Mouse (Mus musculus): ENCODE measurements around the gene Dap.

The Dap gene

DNA sequence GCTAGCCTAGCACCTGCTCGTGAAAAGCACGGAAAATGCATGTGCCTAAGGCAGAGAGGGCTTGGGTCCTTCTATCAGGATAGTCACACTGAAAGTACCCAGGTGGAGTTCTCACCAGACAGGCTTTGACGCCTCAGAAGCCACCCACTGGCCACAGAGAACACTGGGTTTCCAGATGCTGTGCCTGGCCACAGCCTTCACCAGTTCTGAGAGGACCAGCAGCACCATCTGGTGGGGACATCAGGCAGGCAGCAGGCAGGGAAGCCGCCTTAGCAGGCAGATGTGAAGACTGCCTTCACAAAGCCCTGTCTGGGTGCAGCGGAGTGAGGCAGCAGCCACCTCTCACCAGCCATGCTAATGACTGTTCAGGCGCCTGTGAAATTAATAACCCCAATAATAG lies 40.7 kb downstream of the Dap start:
- DNase-seq (ENCODE audit: low spot score in 2 of 2), result peak in 1 of 2 experiments; percentile 59

GRCm38 (mm10) chr15:31265404-31265803 lies 41.3 kb downstream of the Dap start:
- DNase-seq (ENCODE audit: low spot score in 2 of 2), result no peak

- DNase-seq (ENCODE audit: low spot score in 2 of 2), result no peak
Observed at GRCm38 (mm10) chr15:31265845-31266244, 41.7 kb downstream of the Dap start.

DNA sequence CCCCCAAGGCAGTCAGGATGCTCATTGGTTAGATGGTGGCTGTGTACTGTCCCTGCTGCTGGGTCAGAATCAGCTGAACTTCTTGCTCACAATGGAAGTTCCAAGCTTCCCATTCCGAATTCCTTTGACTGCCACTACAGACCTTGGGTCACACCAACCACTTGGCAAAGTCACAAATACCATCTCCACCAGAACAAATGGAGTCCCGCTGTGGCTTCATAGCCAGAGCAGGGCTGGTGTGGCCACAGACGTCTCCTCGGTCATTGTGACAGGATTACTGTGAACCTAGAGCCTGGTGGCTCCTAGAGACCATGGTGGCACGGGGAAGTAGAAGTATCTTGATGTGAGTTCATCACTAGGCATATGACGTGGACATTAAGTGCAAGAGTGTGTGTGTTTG lies 44.0 kb downstream of the Dap start:
- no peak for DNase-seq (ENCODE audit: low spot score in 2 of 2)

DNA sequence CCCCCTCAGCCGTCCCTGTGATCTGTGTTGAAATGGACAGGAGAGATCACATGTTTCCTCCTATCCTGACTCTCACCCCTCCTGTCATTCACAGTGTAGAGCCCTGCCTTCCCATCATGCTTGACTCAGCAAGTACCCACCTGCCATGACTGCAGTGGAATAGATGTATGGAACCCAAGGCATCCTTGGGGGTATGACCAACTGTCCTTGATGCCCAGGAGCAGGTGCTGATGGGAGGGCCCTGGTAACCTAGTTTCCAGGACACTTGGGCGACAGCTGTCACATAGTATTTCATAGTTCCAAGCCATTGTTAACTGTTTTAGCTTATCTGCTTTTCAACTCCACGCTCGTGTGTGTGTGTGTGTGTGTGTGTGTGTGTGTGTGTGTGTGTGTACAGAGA lies 45.4 kb downstream of the Dap start:
- no peak for DNase-seq (ENCODE audit: low spot score in 2 of 2)

DNA sequence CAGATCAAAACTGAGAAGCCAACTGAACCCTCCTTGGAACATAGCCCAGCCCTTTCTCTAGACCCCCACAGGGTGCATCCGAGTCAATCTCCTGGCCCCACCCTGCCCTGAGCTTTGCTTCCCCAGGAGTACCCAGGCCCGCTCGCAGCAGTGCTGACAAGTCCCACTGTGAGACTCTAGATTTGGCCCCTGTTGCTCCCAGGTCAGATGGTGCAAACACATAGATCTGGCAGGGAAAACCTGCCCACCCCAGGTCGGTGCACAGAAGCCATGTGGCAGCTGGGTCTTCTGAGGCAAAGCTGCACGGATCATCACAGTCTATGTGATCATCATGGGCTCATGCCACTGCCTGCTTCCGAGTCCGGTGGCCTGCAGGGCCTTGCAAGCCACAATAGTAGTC lies 48.6 kb downstream of the Dap start:
- DNase-seq (ENCODE audit: low spot score in 2 of 2), result no peak

DNA sequence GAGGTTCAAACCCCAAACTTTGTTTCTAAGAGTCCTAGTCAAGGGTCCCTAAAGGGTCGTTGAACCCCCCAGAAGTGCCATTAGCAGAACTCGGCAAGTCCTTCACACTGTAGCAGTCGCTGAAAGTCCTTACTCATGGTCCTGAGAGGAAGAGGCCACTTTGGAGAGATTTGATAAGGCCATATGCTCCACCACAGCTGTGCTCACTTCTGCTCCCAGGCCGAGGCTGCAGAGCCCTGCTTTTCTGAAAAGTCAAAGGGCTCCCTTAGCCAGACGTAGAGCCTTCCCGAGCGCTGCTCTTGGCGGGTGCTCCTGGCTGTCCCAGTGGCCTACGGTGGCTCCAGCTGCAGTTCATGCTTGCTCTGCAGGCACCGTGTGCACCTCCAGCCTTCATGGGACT lies 49.4 kb downstream of the Dap start:
- no peak for DNase-seq (ENCODE audit: low spot score in 2 of 2)

DNA sequence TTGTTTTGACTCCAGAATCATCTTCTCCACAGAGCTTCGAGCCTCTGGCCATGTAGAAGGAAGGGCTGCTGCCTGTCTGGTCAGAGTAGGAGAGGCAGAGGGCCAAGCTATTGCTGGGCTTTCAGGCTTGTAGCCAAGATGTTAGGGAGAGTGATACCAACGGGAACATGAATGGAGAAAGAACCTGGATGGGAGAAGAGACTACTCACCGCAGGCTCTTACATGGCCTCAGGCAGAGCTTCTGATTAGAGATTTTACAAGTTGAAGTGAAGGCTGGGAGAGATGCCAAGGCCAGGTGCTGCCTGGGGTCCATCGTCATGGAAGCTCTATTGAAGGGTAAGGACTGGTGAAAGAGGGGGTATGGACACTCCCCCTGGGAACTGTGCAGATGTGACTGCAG lies 54.0 kb downstream of the Dap start:
- DNase-seq (ENCODE audit: low spot score in 2 of 2), result no peak

- DNase-seq (ENCODE audit: low spot score in 2 of 2), result no peak
Observed at GRCm38 (mm10) chr15:31279120-31279519, 55.0 kb downstream of the Dap start.

DNA sequence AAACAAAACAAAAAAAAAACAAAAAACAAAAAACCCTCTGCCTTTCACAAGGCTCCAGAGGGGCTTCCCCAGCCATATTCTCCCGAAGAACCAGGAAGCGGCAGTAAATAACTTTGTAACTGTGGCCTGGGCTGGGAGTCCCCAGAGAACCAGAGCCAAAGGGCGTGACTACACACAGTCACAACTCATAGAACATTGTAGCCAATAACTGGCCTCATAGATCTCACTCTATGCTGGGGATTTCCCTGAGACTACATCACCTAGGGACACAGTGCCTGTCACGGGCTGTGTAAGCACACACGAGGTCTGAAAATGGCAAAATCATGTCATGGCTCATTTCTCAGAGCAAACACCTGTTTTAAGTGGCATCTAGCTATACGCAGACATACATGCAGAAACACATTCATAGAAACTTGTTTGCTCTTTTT lies 55.5 kb downstream of the Dap start:
- no peak for DNase-seq (ENCODE audit: low spot score in 2 of 2)

GRCm38 (mm10) chr15:31280059-31280458 lies 55.9 kb downstream of the Dap start:
- no peak for DNase-seq (ENCODE audit: low spot score in 2 of 2)

DNA sequence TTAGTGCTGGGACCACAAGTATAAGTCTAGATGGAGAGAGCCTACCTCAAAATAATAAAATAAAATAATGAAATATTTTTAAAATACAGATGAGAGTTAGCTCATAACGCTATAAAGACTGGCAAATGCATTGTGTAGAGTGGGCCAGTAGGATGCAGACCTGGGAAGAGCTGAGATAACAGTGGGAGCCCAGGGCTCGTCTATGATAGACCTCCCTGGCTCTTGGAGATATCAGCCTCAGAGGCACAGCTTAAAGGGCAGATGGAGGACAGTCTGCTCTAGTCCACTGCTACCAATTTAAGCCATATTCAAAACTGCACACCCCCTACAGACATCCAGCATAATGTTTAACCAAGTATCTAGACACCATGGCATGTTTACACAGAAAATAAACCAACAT lies 56.6 kb downstream of the Dap start:
- DNase-seq (ENCODE audit: low spot score in 2 of 2), result no peak

GRCm38 (mm10) chr15:31281830-31282229 lies 57.7 kb downstream of the Dap start:
- no peak for DNase-seq (ENCODE audit: low spot score in 2 of 2)

DNA sequence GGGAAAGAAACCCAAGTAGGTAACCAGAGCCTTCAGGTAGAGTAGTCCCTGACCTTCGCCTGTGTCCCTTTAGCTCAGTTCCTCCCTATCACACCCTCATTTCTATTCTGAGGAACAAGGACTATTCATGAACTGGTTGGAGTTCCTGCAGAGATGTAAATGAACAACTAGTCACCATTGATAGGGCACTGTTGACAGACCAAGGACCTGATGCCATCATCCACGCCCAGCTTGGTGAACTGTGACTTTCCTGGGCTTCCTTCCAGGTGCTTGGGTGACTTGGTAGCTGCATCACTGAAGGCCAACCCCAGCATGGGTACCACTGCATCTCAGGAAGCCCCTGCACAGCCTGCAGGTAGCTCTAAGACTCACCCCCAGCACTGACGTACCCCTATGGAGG lies 58.2 kb downstream of the Dap start:
- no peak for DNase-seq (ENCODE audit: low spot score in 2 of 2)

DNA sequence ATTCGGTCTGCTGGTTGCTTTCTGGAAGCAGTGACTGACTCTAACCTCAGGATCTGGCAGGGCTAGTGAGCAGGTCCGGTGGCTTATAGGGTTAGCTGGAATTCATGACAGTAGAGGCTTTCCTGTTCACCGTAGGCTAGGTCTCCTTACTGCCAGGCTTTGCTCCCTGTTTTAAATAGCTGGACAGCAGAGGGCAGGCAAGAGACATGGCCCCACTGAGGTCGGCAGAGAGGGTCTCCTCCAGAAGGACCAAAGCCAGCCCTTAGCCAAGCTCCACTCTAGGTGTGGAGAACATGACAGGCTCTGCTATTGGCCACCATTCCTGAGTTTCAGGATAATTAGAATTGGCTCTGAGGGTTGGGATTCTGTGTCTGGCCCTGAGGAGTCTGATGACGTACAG lies 60.0 kb downstream of the Dap start:
- no peak for DNase-seq (ENCODE audit: low spot score in 2 of 2)

- DNase-seq (ENCODE audit: low spot score in 2 of 2), result no peak
Observed at GRCm38 (mm10) chr15:31284922-31285631, 61.0 kb downstream of the Dap start.

DNA sequence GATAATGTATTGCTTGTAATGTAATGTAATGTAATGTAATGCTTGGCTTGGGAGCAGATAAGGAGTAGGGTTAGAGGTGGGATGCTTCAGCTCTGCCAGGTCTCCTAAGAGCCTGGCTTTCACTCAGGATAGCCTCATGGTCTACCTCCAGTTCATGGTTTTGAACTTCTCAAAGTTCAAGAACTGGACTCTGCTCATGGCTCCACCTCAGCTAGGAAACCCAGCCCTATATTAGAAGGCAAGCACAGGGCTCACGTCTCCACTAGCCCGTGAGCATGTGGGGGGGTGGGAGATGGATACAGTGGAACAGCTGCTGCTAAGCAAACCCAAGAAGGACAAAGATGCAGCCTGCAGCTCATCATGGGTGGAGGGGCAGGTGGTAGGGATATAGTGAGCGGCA lies 61.6 kb downstream of the Dap start:
- no peak for DNase-seq (ENCODE audit: low spot score in 2 of 2)

DNA sequence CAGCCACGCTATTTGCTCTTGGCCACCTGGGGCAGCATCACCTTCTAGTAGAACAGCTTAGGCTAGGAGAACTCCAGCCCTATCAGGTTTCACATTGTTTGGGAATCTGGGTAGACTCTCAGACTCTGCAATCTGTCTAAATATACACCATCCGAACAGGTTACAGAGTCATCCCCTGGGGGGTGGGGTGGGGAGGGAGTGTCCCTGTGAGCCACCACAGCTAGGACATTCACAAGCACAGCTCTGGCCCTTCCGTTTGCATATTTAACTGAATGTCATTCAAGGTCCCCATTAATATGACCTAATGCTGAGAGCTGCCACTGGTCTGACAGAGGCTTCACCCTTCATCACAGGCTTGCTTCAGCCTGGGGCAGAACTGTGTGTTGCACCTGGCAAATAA lies 68.5 kb downstream of the Dap start:
- peak in 1 of 2 experiments; percentile 20 for DNase-seq (ENCODE audit: low spot score in 2 of 2)

DNA sequence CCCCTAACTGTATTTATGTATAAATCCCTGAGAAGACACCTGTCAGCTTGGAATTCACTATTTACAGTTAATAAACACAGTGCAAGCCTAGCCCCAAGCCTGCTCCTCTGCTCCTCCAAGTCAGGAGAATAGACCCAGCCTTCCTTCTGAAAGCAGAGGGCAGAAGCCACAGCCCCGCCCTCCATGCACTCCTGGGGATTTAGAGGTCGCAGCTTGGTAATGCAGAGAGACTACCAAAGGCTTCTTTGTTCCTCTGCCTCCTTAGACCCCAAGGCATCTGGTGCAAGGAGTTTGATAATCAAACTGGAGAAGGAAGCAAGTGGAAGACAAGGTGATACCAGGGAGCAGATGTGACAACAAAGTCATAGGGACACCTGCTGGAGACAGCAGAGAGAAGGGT lies 70.2 kb downstream of the Dap start:
- DNase-seq (ENCODE audit: low spot score in 2 of 2), result no peak

DNA sequence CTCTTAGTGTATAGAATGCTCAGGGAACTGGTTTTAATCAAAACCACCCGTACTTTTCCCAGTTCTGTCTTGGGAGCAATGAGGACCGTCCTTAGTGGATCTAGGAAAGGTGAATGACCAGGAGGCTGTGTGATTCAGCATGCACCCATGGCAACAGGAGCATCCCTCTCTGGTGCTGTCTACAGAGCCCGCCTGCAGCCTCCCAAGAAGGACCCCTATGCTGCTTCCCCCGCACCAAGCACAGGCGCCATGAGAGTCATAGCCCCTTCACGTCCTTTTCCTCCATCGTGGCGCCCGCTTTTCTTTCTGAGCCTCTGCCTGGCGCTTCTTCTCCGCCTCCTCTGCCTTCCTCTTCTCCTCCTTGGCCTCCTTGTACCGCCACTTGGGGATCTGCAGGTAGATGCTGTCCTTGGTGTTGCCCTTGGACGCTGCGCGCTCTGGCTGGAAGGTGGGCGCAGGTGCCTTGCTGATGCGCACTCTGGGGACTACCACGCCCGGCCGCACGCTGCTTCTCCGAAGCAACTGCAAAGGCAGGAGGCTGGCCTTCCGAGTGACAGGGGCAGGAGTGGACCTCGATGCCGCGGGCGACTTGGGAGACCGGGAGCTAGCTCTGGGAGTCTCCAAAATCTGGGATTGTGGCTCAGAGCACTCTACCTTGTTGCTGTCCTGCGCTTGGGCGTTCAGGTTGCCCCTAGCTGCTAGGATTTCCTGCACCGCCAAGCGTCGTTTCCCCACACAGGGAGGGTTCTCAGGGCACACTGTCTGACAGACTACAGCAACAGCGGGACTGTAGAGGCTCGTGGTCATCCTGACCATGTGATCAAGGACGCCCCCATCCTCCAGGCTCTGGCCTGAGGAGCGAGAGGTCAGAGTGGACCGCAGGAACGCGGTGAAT lies 73.0 kb downstream of the Dap start:
- no peak for DNase-seq (ENCODE audit: low spot score in 2 of 2)

DNA sequence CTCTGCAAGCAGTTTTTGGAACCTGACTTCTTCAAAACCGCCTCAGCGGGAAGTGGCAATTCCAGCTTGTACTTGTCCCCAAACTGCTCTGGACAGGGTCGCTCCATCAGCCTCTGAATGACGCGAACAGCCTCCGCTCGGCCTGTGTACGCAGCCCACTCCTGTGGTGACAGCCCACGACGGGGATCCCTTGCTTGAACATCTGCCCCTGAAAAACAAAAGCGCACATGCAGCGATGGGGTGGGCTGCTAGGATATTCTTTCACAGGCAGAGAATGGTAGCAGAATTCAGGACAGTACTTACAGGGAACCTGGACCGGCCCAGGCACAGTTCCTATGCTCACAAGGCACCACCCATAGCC lies 73.6 kb downstream of the Dap start:
- no peak for DNase-seq (ENCODE audit: low spot score in 2 of 2)

DNA sequence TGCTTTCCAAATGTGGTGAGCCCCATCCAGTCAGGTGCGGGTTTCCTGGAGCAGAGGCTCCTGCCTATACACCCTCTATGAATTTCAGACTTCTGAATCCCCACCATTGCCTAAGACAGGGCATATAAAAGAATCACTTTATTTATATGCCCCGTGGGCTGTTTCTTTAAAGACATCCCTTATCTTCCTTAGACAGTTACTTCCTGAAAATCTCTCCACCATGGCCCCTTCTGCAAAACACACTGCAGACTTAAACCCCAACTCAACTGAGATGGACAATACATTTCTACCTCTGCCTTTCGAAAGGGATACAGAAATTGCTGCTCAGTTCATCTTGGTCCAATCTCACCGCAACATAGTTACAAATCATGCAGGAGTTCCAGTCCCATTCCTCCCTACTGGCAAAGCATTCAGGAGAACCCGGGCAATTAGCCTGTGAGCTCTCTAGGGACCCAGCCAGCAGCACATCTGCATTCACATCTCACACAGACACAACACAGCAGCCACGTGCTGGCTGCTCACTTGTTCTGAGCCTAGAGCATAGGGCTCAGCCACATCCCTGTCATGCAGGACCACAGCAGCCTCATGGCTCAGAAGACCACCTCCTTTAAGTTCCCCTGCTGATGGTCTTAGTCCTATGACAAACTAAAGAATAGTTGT lies 75.3 kb downstream of the Dap start:
- DNase-seq (ENCODE audit: low spot score in 2 of 2), result peak; percentile 21 to 27
